Mouse (Mus musculus): ENCODE data around the gene Rad17.

The Rad17 gene

GRCm38 (mm10) chr13:100612903-100613302 is 37.9 kb downstream of the Rad17 start:
- DNase-seq: no peak

GRCm38 (mm10) chr13:100612251-100612650 is 38.6 kb downstream of the Rad17 start:
- no peak for DNase-seq

- DNase-seq: no peak
These were observed 39.6 kb downstream of the Rad17 start for GRCm38 (mm10) chr13:100611266-100611665.

- DNase-seq: no peak
These were observed 43.1 kb downstream of the Rad17 start for GRCm38 (mm10) chr13:100607756-100608155.

- no peak for DNase-seq
These were observed 45.0 kb downstream of the Rad17 start for GRCm38 (mm10) chr13:100605845-100606244.

GRCm38 (mm10) chr13:100603738-100604095 is 47.1 kb downstream of the Rad17 start:
- DNase-seq: no peak

GRCm38 (mm10) chr13:100603031-100603737 is 47.7 kb downstream of the Rad17 start:
- no peak for DNase-seq

GRCm38 (mm10) chr13:100602239-100602902 is 48.5 kb downstream of the Rad17 start:
- no peak for DNase-seq

- no peak for DNase-seq
These were observed 49.8 kb downstream of the Rad17 start for GRCm38 (mm10) chr13:100601034-100601433.

GRCm38 (mm10) chr13:100600317-100600716 is 50.5 kb downstream of the Rad17 start:
- DNase-seq: peak in 1 of 2 experiments; percentile 16

GRCm38 (mm10) chr13:100597284-100597683 is 53.6 kb downstream of the Rad17 start:
- no peak for DNase-seq

GRCm38 (mm10) chr13:100595552-100595885 is 55.3 kb downstream of the Rad17 start:
- no peak for DNase-seq

GRCm38 (mm10) chr13:100594838-100595551 is 55.9 kb downstream of the Rad17 start:
- no peak for DNase-seq

GRCm38 (mm10) chr13:100594041-100594792 is 56.6 kb downstream of the Rad17 start:
- DNase-seq: peak in 1 of 2 experiments; percentile 62

GRCm38 (mm10) chr13:100588646-100589045 is 62.2 kb downstream of the Rad17 start:
- no peak for DNase-seq

- no peak for DNase-seq
These were observed 68.7 kb downstream of the Rad17 start for GRCm38 (mm10) chr13:100582144-100582543.

GRCm38 (mm10) chr13:100581701-100582100 is 69.2 kb downstream of the Rad17 start:
- DNase-seq: peak in 1 of 2 experiments; percentile 34

- no peak for DNase-seq
These were observed 70.9 kb downstream of the Rad17 start for GRCm38 (mm10) chr13:100579951-100580350.

GRCm38 (mm10) chr13:100579220-100579619 is 71.6 kb downstream of the Rad17 start:
- DNase-seq: no peak

- DNase-seq: no peak
These were observed 74.9 kb downstream of the Rad17 start for GRCm38 (mm10) chr13:100575950-100576349.

GRCm38 (mm10) chr13:100570713-100571112 is 80.1 kb downstream of the Rad17 start:
- no peak for DNase-seq

- no peak for DNase-seq
These were observed 82.5 kb downstream of the Rad17 start for GRCm38 (mm10) chr13:100568359-100568758.

All from lung, adult 18-20 months (tissue).